Mouse (Mus musculus): ENCODE measurements around the gene Zfp30.

Gene Zfp30

DNA sequence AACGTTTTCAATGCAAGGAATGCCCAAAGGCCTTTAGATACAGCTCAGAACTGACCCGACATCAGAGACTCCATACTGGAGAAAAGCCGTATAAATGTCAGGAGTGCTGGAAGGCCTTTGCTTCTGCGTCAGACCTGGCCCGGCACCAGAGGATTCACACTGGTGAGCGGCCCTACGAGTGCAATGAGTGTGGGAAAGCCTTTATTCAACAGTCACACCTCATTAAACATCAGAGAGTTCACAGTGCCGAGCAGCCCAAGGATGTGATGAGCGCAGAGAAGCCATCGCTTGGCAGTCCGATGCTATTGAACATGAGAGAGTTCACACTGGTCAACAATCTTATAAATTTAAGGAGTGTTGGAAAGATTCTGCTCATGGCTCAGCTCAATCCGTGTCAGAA lies 46.0 kb downstream of the Zfp30 start:
- no peak for DNase-seq (ENCODE audit: low read depth, low spot score)

DNA sequence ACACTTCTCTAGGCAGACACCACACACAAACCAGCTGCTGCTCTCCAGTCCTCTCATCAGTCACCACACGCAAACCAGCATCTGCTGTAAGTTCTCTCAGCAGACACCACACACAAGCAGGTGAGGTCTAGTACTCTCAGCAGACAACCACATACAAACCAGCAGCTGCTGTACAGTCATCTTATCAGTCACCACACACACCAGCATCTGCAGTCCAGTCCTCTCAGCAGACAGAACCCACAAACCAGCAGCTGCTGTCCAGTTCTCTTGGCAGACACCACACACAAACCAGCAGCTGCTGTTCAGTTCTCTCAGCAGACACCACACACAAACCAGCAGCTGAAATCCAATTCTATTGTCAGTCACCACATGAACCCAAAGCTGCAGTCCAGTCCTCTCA lies 53.0 kb downstream of the Zfp30 start:
- DNase-seq (ENCODE audit: low read depth, low spot score) = no peak

DNA sequence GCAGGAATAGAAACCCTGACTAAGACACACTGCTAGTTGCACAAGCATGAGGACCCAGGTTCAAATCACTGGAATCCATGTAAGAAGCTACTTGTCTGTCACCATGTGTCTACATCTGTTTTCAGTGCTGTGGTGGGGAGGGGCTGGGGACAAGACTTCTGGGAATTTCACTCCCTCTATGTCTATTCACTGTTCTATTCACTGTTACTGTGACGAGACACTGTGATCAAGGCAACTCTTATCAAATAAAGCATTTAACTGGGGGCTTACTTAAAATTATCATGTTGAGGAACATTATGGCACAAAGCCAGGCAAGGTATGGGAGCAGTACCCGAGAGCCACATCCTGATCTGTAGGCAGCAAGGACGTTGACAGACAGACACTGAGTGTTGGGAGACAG lies 55.5 kb downstream of the Zfp30 start:
- DNase-seq (ENCODE audit: low read depth, low spot score) = no peak

DNA sequence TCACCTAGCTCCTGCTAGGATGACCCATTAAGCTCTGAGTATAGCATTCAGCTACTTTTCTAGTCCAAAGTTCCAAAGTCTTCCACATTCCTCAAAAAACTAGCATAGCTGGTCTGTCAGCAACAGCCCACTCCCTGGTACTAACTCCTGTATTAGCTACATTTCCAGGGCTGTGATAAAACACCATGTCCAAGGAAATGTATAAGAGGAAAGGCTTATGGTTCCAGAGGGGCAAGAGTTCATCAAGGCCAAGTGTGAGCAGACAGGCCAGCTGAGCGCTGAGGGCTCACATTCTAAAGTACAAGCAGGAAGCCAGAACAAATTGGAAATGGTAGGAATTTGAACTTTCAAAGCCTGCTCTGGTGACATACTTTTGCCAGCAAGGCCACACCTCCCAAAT lies 58.3 kb downstream of the Zfp30 start:
- DNase-seq (ENCODE audit: low read depth, low spot score) = no peak
